Mouse (Mus musculus) heart, embryonic 10.5 days (tissue): ENCODE data around the gene Ppy. TPM values are rescaled to one million over a fixed set of nuclear protein-coding genes. Genes with fewer than 3 reads are reported as not detected.

Experiments
- DNase-seq: peaks from one replicate; pipeline ENCODE4 v3.0.0-alpha.2; 2017; ENCODE audit warnings: low spot score
- H3K27ac ChIP-seq: fragments of 300-500 bp; sonication (generic); 2 replicates; pipeline ENCODE4 v1.5.1; 2016; ENCODE audit warnings: mild to moderate bottlenecking
- H3K27me3 ChIP-seq: fragments of 300-500 bp; sonication (generic); 2 replicates; pipeline ENCODE4 v1.6.1; 2016; ENCODE audit warnings: mild to moderate bottlenecking; ENCODE audit not compliant: poor library complexity, insufficient read depth, severe bottlenecking
- H3K36me3 ChIP-seq: fragments of 300-500 bp; sonication (generic); 2 replicates; pipeline ENCODE4 v1.6.1; 2016; ENCODE audit warnings: mild to moderate bottlenecking, moderate library complexity
- H3K4me1 ChIP-seq: fragments of 300-500 bp; sonication (generic); 2 replicates; pipeline ENCODE4 v1.6.1; 2016; ENCODE audit warnings: mild to moderate bottlenecking
- H3K4me3 ChIP-seq: fragments of 300-500 bp; sonication (generic); 2 replicates; pipeline ENCODE4 v1.5.1; 2016; ENCODE audit warnings: mild to moderate bottlenecking, moderate library complexity
- H3K9me3 ChIP-seq: fragments of 300-500 bp; sonication (generic); 2 replicates; pipeline ENCODE4 v1.6.1; 2016; ENCODE audit warnings: mild to moderate bottlenecking, moderate library complexity
- WGBS: fragments of 180-500 bp; shearing (Covaris S2); methylation state at CpG from one replicate; pipeline ENCODE4 v1.1.7; 2016; 5-methylcytosine and 5-hydroxymethylcytosine counted together
- polyA plus RNA-seq: library from polyadenylated mRNA; unstranded; fragments of >200 nt; fragmentation: Nextera tagmentation; extraction: Ambion mirVana; gene quantifications from 2 replicates; pipeline ENCODE4 v1.2.1, GENCODE M21; 2016

Ppy gene
- polyA plus RNA-seq, 1 experiment from 2014 or later, result not detected

- Histone ChIP-seq H3K27ac (peak overlapping the region; percentile 86), H3K27me3 (peaks cover 4% of the 10 kb centered on the region; the same call in 1 of the 2 replicates), H3K4me3 (peak overlapping the region; percentile 69), H3K9me3 (no peaks in the 10 kb centered on the region), H3K36me3 (peaks cover 14% of the 10 kb centered on the region), H3K4me1 (peaks cover 58% of the 10 kb centered on the region)
- WGBS, result 14% methylated on average over 3 of the region's 3 CpGs
- no peak for DNase-seq
These were observed 14.8 kb downstream of the Ppy start for GRCm38 (mm10) chr11:102086331-102086730.

GRCm38 (mm10) chr11:102084159-102084558, 17.0 kb downstream of the Ppy start:
- WGBS, result 47% methylated on average over 7 of the region's 7 CpGs
- H3K27me3 ChIP-seq, result peaks cover 16% of the 10 kb centered on the region
- H3K9me3 ChIP-seq, result no peaks in the 10 kb centered on the region
- peaks cover 26% of the 10 kb centered on the region for H3K36me3 ChIP-seq
- no peak overlapping the region for H3K27ac ChIP-seq
- H3K4me3 ChIP-seq, result no peak overlapping the region
- H3K4me1 ChIP-seq, result peaks cover 53% of the 10 kb centered on the region
- DNase-seq, result no peak

GRCm38 (mm10) chr11:102083193-102083592, 17.9 kb downstream of the Ppy start:
- H3K4me1 ChIP-seq, result peaks cover 48% of the 10 kb centered on the region
- H3K9me3 ChIP-seq, result no peaks in the 10 kb centered on the region
- 68% methylated on average over 4 of the region's 4 CpGs for WGBS
- H3K4me3 ChIP-seq, result no peak overlapping the region
- peaks cover 31% of the 10 kb centered on the region for H3K36me3 ChIP-seq
- DNase-seq, result no peak
- H3K27me3 ChIP-seq, result peaks cover 16% of the 10 kb centered on the region
- H3K27ac ChIP-seq, result no peak overlapping the region

GRCm38 (mm10) chr11:102082322-102082721, 18.8 kb downstream of the Ppy start:
- Histone ChIP-seq H3K9me3 (no peaks in the 10 kb centered on the region), H3K27ac (peak overlapping the region; percentile 59), H3K4me1 (peaks cover 43% of the 10 kb centered on the region), H3K27me3 (peaks cover 16% of the 10 kb centered on the region), H3K36me3 (peaks cover 34% of the 10 kb centered on the region), H3K4me3 (peak overlapping the region; percentile 56)
- DNase-seq, result peak; percentile 94
- WGBS, result 0% methylated on average over 18 of the region's 18 CpGs

GRCm38 (mm10) chr11:102073722-102074121, 27.4 kb downstream of the Ppy start:
- H3K9me3 ChIP-seq, result no peaks in the 10 kb centered on the region
- no peak for DNase-seq
- 85% methylated on average over 14 of the region's 14 CpGs for WGBS

GRCm38 (mm10) chr11:102072729-102073128, 28.4 kb downstream of the Ppy start:
- Histone ChIP-seq H3K27me3 (0 out of 2 replicates have a peak, but pooled peaks cover 3% of the 10 kb centered on the region), H3K9me3 (no peaks in the 10 kb centered on the region), H3K4me3 (no peak overlapping the region), H3K36me3 (peaks cover 29% of the 10 kb centered on the region; the same call in 1 of the 2 replicates), H3K27ac (no peak overlapping the region), H3K4me1 (peaks cover 10% of the 10 kb centered on the region)
- 79% methylated on average over 5 of the region's 5 CpGs for WGBS
- no peak for DNase-seq

More at GRCm38 (mm10) chr11:102073722-102074121, 27.4 kb downstream of the Ppy start:
- Histone ChIP-seq H3K27me3 (0 out of 2 replicates have a peak, but pooled peaks cover 3% of the 10 kb centered on the region), H3K27ac (no peak overlapping the region), H3K4me1 (peaks cover 10% of the 10 kb centered on the region), H3K36me3 (peaks cover 36% of the 10 kb centered on the region), H3K4me3 (no peak overlapping the region)

- DNase-seq, result no peak
- Histone ChIP-seq H3K27ac (no peak overlapping the region), H3K9me3 (no peaks in the 10 kb centered on the region), H3K27me3 (0 out of 2 replicates have a peak, but pooled peaks cover 3% of the 10 kb centered on the region), H3K36me3 (0 out of 2 replicates have a peak, but pooled peaks cover 13% of the 10 kb centered on the region), H3K4me3 (peak overlapping the region; percentile 43), H3K4me1 (peaks cover 18% of the 10 kb centered on the region)
- WGBS, result 3% methylated on average over 13 of the region's 13 CpGs
These were observed 30.7 kb downstream of the Ppy start for GRCm38 (mm10) chr11:102070426-102070825.

GRCm38 (mm10) chr11:102069633-102070032, 31.5 kb downstream of the Ppy start:
- Histone ChIP-seq H3K27me3 (0 out of 2 replicates have a peak, but pooled peaks cover 3% of the 10 kb centered on the region), H3K9me3 (no peaks in the 10 kb centered on the region), H3K36me3 (0 out of 2 replicates have a peak, but pooled peaks cover 8% of the 10 kb centered on the region), H3K4me1 (peaks cover 18% of the 10 kb centered on the region), H3K4me3 (no peak overlapping the region), H3K27ac (no peak overlapping the region)
- 51% methylated on average over 11 of the region's 11 CpGs for WGBS
- no peak for DNase-seq

- no peak overlapping the region for H3K27ac ChIP-seq
- no peak for DNase-seq
- no peak overlapping the region for H3K4me3 ChIP-seq
- peaks cover 18% of the 10 kb centered on the region for H3K4me1 ChIP-seq
- H3K36me3 ChIP-seq, result peaks cover 9% of the 10 kb centered on the region
- H3K27me3 ChIP-seq, result 0 out of 2 replicates have a peak, but pooled peaks cover 3% of the 10 kb centered on the region
- H3K9me3 ChIP-seq, result no peaks in the 10 kb centered on the region
- 32% methylated on average over 2 of the region's 2 CpGs for WGBS
These were observed 32.1 kb downstream of the Ppy start for GRCm38 (mm10) chr11:102068969-102069368.

GRCm38 (mm10) chr11:102063076-102063475, 38.0 kb downstream of the Ppy start:
- Histone ChIP-seq H3K9me3 (no peaks in the 10 kb centered on the region), H3K4me3 (no peak overlapping the region), H3K27ac (no peak overlapping the region), H3K4me1 (peaks cover 27% of the 10 kb centered on the region), H3K36me3 (peaks cover 45% of the 10 kb centered on the region), H3K27me3 (peaks cover 42% of the 10 kb centered on the region)
- DNase-seq, result no peak
- 76% methylated on average over 13 of the region's 13 CpGs for WGBS

GRCm38 (mm10) chr11:102061941-102062473, 39.1 kb downstream of the Ppy start:
- 32% methylated on average over 16 of the region's 16 CpGs for WGBS

GRCm38 (mm10) chr11:102061236-102061940, 39.7 kb downstream of the Ppy start:
- no peak overlapping the region for H3K27ac ChIP-seq
- 5% methylated on average over 23 of the region's 23 CpGs for WGBS

More at GRCm38 (mm10) chr11:102061941-102062473, 39.1 kb downstream of the Ppy start:
- DNase-seq, result no peak
- peak overlapping the region; percentile 63 for H3K4me3 ChIP-seq
- H3K27me3 ChIP-seq, result peaks cover 42% of the 10 kb centered on the region
- peaks cover 45% of the 10 kb centered on the region for H3K36me3 ChIP-seq
- H3K4me1 ChIP-seq, result peaks cover 20% of the 10 kb centered on the region
- no peaks in the 10 kb centered on the region for H3K9me3 ChIP-seq
- no peak overlapping the region for H3K27ac ChIP-seq

GRCm38 (mm10) chr11:102053847-102054246, 47.3 kb downstream of the Ppy start:
- no peak for DNase-seq
- 26% methylated on average over 9 of the region's 9 CpGs for WGBS
- peaks cover 8% of the 10 kb centered on the region for H3K36me3 ChIP-seq

More at GRCm38 (mm10) chr11:102061236-102061940, 39.7 kb downstream of the Ppy start:
- DNase-seq, result peak; percentile 91
- Histone ChIP-seq H3K36me3 (peaks cover 45% of the 10 kb centered on the region), H3K4me1 (peaks cover 19% of the 10 kb centered on the region), H3K9me3 (no peaks in the 10 kb centered on the region), H3K27me3 (peaks cover 42% of the 10 kb centered on the region), H3K4me3 (peak overlapping the region; percentile 63)

More at GRCm38 (mm10) chr11:102053847-102054246, 47.3 kb downstream of the Ppy start:
- Histone ChIP-seq H3K9me3 (no peaks in the 10 kb centered on the region), H3K4me3 (no peak overlapping the region), H3K27ac (no peak overlapping the region), H3K4me1 (peaks cover 11% of the 10 kb centered on the region; the same call in 1 of the 2 replicates), H3K27me3 (peaks cover 26% of the 10 kb centered on the region)
